Mouse (Mus musculus) liver, embryonic 14.5 days (tissue): Measurements from ENCODE around the gene Stx2. TPM values are rescaled to one million over a fixed set of nuclear protein-coding genes. Genes with fewer than 3 reads are reported as not detected.

ENCODE experiments used
- ATAC-seq: fragments of 200-750 bp; cut with Nextera tagmentation; 2 replicates; pipeline ENCODE4 v1.8.0; 2017; ENCODE audit warnings: moderate number of reproducible peaks, mild to moderate bottlenecking, moderate library complexity; ENCODE audit not compliant: insufficient read depth
- DNase-seq, 3 experiments: peaks; one replicate each; pipeline ENCODE4 v3.0.0-alpha.2; 2012 to 2013; ENCODE audit warnings: low read depth in 3 of 3, low spot score in 3 of 3
- H3K27ac ChIP-seq: fragments of 300-500 bp; sonication (generic); 2 replicates; pipeline ENCODE4 v1.5.1; 2014; ENCODE audit warnings: moderate library complexity, mild to moderate bottlenecking, control low read depth, inconsistent platforms
- H3K27me3 ChIP-seq: fragments of 300-500 bp; sonication (generic); 2 replicates; pipeline ENCODE4 v1.6.1; 2014; ENCODE audit warnings: mild to moderate bottlenecking, low read length, moderate library complexity; ENCODE audit not compliant: control insufficient read depth, insufficient read depth
- H3K36me3 ChIP-seq: fragments of 300-500 bp; sonication (generic); replicated peaks from 2 replicates; pipeline ENCODE4 v1.6.1; 2014; ENCODE audit warnings: low read depth; ENCODE audit not compliant: control insufficient read depth, insufficient read depth
- H3K4me1 ChIP-seq, 2 experiments: fragments of 200-500 bp in 1 of 2; fragments of 300-500 bp in 1 of 2; sonication (generic) in 1 of 2; replicated peaks; 2 replicates each; pipeline ENCODE4 v1.6.1; 2012 to 2014; ENCODE audit warnings: antibody characterized with exemption in 1 of 2, inconsistent platforms in 1 of 2, low read length in 1 of 2; ENCODE audit not compliant: control insufficient read depth in 2 of 2, insufficient read depth in 2 of 2
- H3K4me2 ChIP-seq: fragments of 300-500 bp; sonication (generic); 2 replicates; pipeline ENCODE4 v1.6.1; 2014; ENCODE audit warnings: low read depth, mild to moderate bottlenecking, control low read depth, moderate library complexity
- H3K4me3 ChIP-seq, 2 experiments: fragments of 200-500 bp in 1 of 2; fragments of 300-500 bp in 1 of 2; sonication (generic) in 1 of 2; 2 replicates each; pipeline ENCODE4 v1.5.1; 2012 to 2014; ENCODE audit warnings: low read depth in 2 of 2, low read length in 2 of 2, mild to moderate bottlenecking in 2 of 2, control low read depth in 1 of 2, inconsistent platforms in 1 of 2, moderate library complexity in 1 of 2; ENCODE audit not compliant: insufficient read depth in 1 of 2
- H3K9ac ChIP-seq: fragments of 300-500 bp; sonication (generic); replicated peaks from 2 replicates; pipeline ENCODE4 v1.6.1; 2014; ENCODE audit warnings: mild to moderate bottlenecking, control low read depth, moderate library complexity
- H3K9me3 ChIP-seq: fragments of 300-500 bp; sonication (generic); 2 replicates; pipeline ENCODE4 v1.6.1; 2016; ENCODE audit warnings: low read length, mixed read lengths; ENCODE audit not compliant: control insufficient read depth
- CTCF ChIP-seq: IDR thresholded peaks from 2 replicates; pipeline ENCODE4 v1.5.1; 2016; ENCODE audit warnings: antibody characterized with exemption, low read depth, control low read depth
- EP300 ChIP-seq: IDR thresholded peaks from 2 replicates; pipeline ENCODE4 v1.6.1; 2016; ENCODE audit warnings: antibody characterized with exemption, low read depth
- WGBS: fragments of 180-500 bp; shearing (Covaris S2); extraction: QIAGEN DNeasy Blood & Tissue Kit; methylation state at CpG from one replicate; pipeline ENCODE4 v1.1.7; 2014; ENCODE audit not compliant: insufficient replicate concordance; 5-methylcytosine and 5-hydroxymethylcytosine counted together
- polyA plus RNA-seq, 2 experiments: library from polyadenylated mRNA; depleted of rRNA in 1 of 2; stranded (reverse) in 1 of 2; unstranded in 1 of 2; fragments of >200 nt; fragmentation: Nextera tagmentation in 1 of 2; extraction: Ambion mirVana in 1 of 2; gene quantifications; 2 replicates each; pipeline versions ENCODE4 v1.2.1 to v1.2.3; 2012 to 2014

Stx2 gene
- polyA plus RNA-seq, 2 experiments = 68.1 to 75.0 TPM

DNA sequence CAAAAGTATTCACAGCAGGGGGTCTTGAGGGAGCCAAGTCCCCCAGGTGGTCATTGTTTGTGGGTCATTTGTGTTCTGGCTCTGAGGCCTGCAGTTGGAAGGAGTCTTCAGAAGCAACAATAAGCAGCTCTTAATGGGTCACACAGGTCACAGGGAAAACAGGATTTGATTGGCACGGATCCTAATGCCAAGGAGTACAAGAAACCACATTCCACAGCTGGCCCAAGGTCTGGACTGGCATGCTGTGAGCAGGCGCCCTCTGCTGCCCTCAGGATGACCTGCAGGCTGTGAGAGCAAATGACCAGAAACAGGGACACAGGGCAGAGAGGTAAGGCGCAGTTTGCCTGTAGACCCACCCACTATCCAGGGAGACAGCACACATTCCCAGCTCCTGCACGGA, 32.1 kb downstream of the Stx2 start:
- no peaks in the 10 kb centered on the region for H3K27me3 ChIP-seq
- H3K27ac ChIP-seq = no peak overlapping the region
- H3K4me2 ChIP-seq = no peak overlapping the region
- no peaks in the 10 kb centered on the region for H3K36me3 ChIP-seq
- no peak for DNase-seq
- H3K9me3 ChIP-seq = no peaks in the 10 kb centered on the region
- TF ChIP-seq CTCF (peak; percentile 82), EP300 (no peak)
- 0 out of 4 replicates have a peak, but pooled peaks cover 0 to under 1% of the 10 kb centered on the region in 2 experiments for H3K4me1 ChIP-seq
- no peak overlapping the region for H3K9ac ChIP-seq
- 21% methylated on average over 4 of the region's 4 CpGs for WGBS
- ATAC-seq = no peak
- no peak overlapping the region for H3K4me3 ChIP-seq

DNA sequence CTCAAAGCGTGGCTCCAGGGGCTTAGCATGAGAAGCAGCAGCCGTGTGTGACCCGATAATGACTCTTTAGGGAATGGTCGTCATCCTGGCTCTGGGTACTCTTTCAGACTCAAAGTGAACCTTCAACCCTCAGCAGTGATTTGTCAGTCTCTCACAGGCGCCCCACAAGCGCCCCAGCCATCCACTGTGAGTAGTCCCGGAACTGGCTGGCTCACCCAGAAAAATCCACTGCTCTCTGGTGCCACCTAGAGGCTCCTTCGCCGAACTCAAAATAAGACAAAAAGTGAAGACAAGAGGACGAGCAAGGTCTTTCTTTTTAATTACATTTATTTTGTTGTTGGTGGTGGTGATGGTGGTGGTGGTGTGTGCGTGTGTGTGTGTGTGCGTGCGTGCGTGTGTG, 37.1 kb downstream of the Stx2 start:
- H3K4me2 ChIP-seq = no peak overlapping the region
- H3K4me1 ChIP-seq = no peaks in the 10 kb centered on the region
- WGBS = 16% methylated on average over 14 of the region's 14 CpGs
- H3K4me3 ChIP-seq = no peak overlapping the region
- no peaks in the 10 kb centered on the region for H3K9me3 ChIP-seq
- H3K27ac ChIP-seq = no peak overlapping the region
- no peaks in the 10 kb centered on the region for H3K27me3 ChIP-seq
- TF ChIP-seq CTCF = peak; percentile 82
- no peak for TF ChIP-seq EP300
- DNase-seq (peak; percentile 14 to 22 (median 15)), ATAC-seq (no peak)
- H3K36me3 ChIP-seq = no peaks in the 10 kb centered on the region
- no peak overlapping the region for H3K9ac ChIP-seq

DNA sequence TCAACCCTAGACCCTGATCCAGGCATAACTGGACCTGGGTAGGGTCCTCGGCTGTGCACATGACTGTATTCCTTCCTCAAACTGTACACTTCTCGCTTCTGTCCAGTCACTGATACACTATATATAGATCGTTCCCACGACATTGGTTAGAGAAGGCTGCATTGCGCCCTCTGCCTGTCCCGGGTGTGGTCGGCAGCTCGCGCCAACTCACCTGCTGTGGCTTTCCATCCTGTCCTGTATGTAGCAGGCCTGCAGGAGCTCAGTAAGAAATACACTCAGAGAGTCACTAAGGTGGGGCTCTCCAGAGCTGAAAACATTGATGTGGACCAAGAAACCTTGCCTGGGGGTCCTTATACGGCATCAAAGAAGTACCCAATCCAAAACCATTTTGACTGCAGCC, 37.5 kb downstream of the Stx2 start:
- Histone ChIP-seq H3K4me2 (no peak overlapping the region), H3K4me3 (no peak overlapping the region), H3K4me1 (no peaks in the 10 kb centered on the region), H3K9me3 (no peaks in the 10 kb centered on the region), H3K36me3 (no peaks in the 10 kb centered on the region), H3K27ac (no peak overlapping the region), H3K9ac (no peak overlapping the region), H3K27me3 (no peaks in the 10 kb centered on the region)
- ATAC-seq = no peak
- no peak for TF ChIP-seq EP300
- no peak for TF ChIP-seq CTCF
- no peak for DNase-seq
- 53% methylated on average over 10 of the region's 10 CpGs for WGBS

DNA sequence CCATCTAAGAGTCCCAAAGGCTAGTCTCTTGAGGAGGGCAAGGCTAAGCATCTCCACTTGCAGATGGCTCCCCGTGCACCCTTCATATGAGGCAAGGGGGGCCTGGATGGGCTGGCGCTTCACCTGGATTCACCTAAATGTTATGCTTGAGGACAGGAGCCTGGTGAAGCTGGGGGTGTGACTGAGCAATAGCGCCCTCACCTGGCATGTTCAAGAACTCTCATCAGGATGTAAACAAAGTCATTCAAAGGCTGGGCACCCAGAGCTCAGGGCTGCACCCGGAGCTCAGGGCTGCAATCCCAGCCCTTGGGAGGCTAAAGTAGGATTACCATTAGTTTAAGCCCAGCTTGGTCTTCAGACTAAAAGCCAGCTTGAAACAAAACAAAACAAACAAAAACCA, 44.0 kb downstream of the Stx2 start:
- Histone ChIP-seq H3K9me3 (peaks cover 3% of the 10 kb centered on the region), H3K4me1 (no peaks in the 10 kb centered on the region), H3K4me3 (no peak overlapping the region), H3K36me3 (no peaks in the 10 kb centered on the region), H3K27me3 (no peaks in the 10 kb centered on the region), H3K27ac (no peak overlapping the region), H3K9ac (no peak overlapping the region), H3K4me2 (no peak overlapping the region)
- TF ChIP-seq CTCF = no peak
- no peak for TF ChIP-seq EP300
- DNase-seq (no peak), ATAC-seq (no peak)
- WGBS = 34% methylated on average over 4 of the region's 4 CpGs

DNA sequence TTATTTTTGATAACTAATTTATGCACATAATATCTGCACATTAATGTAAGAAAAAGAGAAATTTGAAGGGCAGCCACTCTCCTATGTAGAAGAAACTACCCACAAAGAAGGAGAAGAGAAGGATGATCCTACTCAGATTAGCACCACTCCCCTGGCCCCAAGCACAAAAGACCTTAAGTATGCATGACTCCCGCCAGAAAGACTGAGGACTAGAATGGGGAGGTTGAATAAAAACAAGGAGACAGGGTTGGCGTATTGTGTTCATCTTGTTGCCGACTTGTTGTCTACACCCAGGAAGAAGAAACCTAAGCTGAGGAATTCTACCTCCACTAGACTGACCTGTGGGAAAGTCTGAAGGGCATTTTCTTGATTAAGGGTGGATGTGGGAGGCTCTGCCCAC, 49.5 kb downstream of the Stx2 start:
- 73% methylated on average over 3 of the region's 3 CpGs for WGBS
- H3K36me3 ChIP-seq = no peaks in the 10 kb centered on the region

More for the DNA sequence above, 49.5 kb downstream of the Stx2 start:
- H3K4me1 ChIP-seq = no peaks in the 10 kb centered on the region
- peaks cover 3% of the 10 kb centered on the region for H3K9me3 ChIP-seq
- H3K9ac ChIP-seq = no peak overlapping the region
- H3K4me2 ChIP-seq = no peak overlapping the region
- H3K4me3 ChIP-seq = no peak overlapping the region
- H3K27me3 ChIP-seq = no peaks in the 10 kb centered on the region
- DNase-seq = no peak
- no peak for ATAC-seq
- no peak overlapping the region for H3K27ac ChIP-seq
- no peak for TF ChIP-seq CTCF
- no peak for TF ChIP-seq EP300
